Mouse (Mus musculus) liver, postnatal 0 days (tissue): ENCODE data around the gene Siah1a.

Experiments used
- CTCF ChIP-seq: sonication (generic); IDR thresholded peaks from 2 replicates; pipeline ENCODE4 v1.5.1; 2016; ENCODE audit warnings: antibody characterized with exemption, low read depth
- EP300 ChIP-seq: IDR thresholded peaks from 2 replicates; pipeline ENCODE4 v1.6.1; 2016; ENCODE audit warnings: antibody characterized with exemption, low read depth, mild to moderate bottlenecking

GRCm38 (mm10) chr8:86749842-86750241 is 4.1 kb upstream of the Siah1a start:
- TF ChIP-seq CTCF (no peak), EP300 (no peak)
